Mouse (Mus musculus): Measurements from ENCODE around the gene Gm13698. TPM values are rescaled to one million over a fixed set of nuclear protein-coding genes. Genes with fewer than 3 reads are reported as not detected.
"Not testable (repeated sequence)": the region's sequence is repeated elsewhere in the genome, so short reads cannot be mapped to it uniquely, and the experiment has no call there.

The Gm13698 gene
- polyA plus RNA-seq, 1 experiment from 2014 or later, result not detected

GRCm38 (mm10) chr2:83972823-83973222, 17.3 kb downstream of the Gm13698 start, which contains the start of gene Gm13696:
Gm13696 (plus strand) TSS chr2:83973123.
- ATAC-seq (ENCODE audit: insufficient number of reproducible peaks, insufficient read depth, low FRiP score, low read depth); H3K4me1 ChIP-seq (ENCODE audit: control insufficient read depth in 2 of 2, insufficient read depth in 2 of 2, low read length in 2 of 2); H3K9me3 ChIP-seq (ENCODE audit: control insufficient read depth, low read length); H3K27ac ChIP-seq (replicated peaks in 1 of 2; ENCODE audit: control insufficient read depth in 1 of 2, insufficient read depth in 1 of 2, low read depth in 2 of 2, low read length in 2 of 2); H3K36me3 ChIP-seq (ENCODE audit: control insufficient read depth, insufficient read depth, low read length); H3K4me2 ChIP-seq (ENCODE audit: low read length); H3K27me3 ChIP-seq (ENCODE audit: control insufficient read depth, insufficient read depth, low read length); H3K4me3 ChIP-seq (ENCODE audit: control insufficient read depth in 1 of 2, insufficient read depth in 1 of 2, low read depth in 1 of 2, low read length in 2 of 2); H3K9ac ChIP-seq (ENCODE audit: low read length): not testable (repeated sequence)
- WGBS, result no CpG with 5 or more reads among the region's 6 CpGs

DNA sequence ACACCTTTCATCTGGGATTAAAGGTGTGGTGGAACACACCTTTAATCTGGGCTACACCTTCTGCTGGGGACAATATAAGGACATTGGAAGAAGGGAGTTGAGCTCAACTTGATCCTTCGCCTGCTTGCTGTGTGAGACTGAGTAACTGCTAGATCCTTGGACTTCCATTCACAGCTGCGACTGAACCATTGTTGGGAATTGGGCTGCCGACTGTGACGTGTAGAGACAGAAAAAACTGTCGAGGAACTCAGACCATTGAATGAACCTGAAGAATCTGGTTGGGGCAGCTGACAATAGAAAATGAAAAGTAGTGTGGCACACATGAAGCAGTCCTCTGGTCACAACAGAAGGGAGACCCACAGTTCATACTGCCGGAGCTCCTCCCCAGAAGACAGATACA, 23.1 kb downstream of the Gm13698 start, which contains the start of gene Gm13694:
Gm13694 (plus strand) TSS at position 301 of the 400 bp plus-strand sequence.
- not testable (repeated sequence) for H3K4me2 ChIP-seq (ENCODE audit: low read length); ATAC-seq (ENCODE audit: insufficient number of reproducible peaks, insufficient read depth, low FRiP score, low read depth); H3K9ac ChIP-seq (ENCODE audit: low read length); H3K27me3 ChIP-seq (ENCODE audit: control insufficient read depth, insufficient read depth, low read length); H3K36me3 ChIP-seq (ENCODE audit: control insufficient read depth, insufficient read depth, low read length); H3K4me1 ChIP-seq (ENCODE audit: control insufficient read depth in 2 of 2, insufficient read depth in 2 of 2, low read length in 2 of 2); H3K27ac ChIP-seq (replicated peaks in 1 of 2; ENCODE audit: control insufficient read depth in 1 of 2, insufficient read depth in 1 of 2, low read depth in 2 of 2, low read length in 2 of 2); H3K9me3 ChIP-seq (ENCODE audit: control insufficient read depth, low read length); H3K4me3 ChIP-seq (ENCODE audit: control insufficient read depth in 1 of 2, insufficient read depth in 1 of 2, low read depth in 1 of 2, low read length in 2 of 2)
- no CpG with 5 or more reads among the region's 6 CpGs for WGBS

- not testable (repeated sequence) for ATAC-seq (ENCODE audit: insufficient number of reproducible peaks, insufficient read depth, low FRiP score, low read depth); H3K9ac ChIP-seq (ENCODE audit: low read length)
- no CpG with 5 or more reads among the region's 6 CpGs for WGBS
Observed at GRCm38 (mm10) chr2:83984443-83984842, 28.9 kb downstream of the Gm13698 start, which contains the start of gene Gm13697. Gm13697 (plus strand) TSS chr2:83984743.

GRCm38 (mm10) chr2:83990253-83990652, 34.8 kb downstream of the Gm13698 start, which contains the start of gene Gm13691:
Gm13691 (plus strand) TSS chr2:83990553.
- H3K9me3 ChIP-seq (ENCODE audit: control insufficient read depth, low read length); H3K36me3 ChIP-seq (ENCODE audit: control insufficient read depth, insufficient read depth, low read length); H3K27me3 ChIP-seq (ENCODE audit: control insufficient read depth, insufficient read depth, low read length); H3K4me2 ChIP-seq (ENCODE audit: low read length); H3K27ac ChIP-seq (replicated peaks in 1 of 2; ENCODE audit: control insufficient read depth in 1 of 2, insufficient read depth in 1 of 2, low read depth in 2 of 2, low read length in 2 of 2); H3K9ac ChIP-seq (ENCODE audit: low read length); ATAC-seq (ENCODE audit: insufficient number of reproducible peaks, insufficient read depth, low FRiP score, low read depth); H3K4me1 ChIP-seq (ENCODE audit: control insufficient read depth in 2 of 2, insufficient read depth in 2 of 2, low read length in 2 of 2); H3K4me3 ChIP-seq (ENCODE audit: control insufficient read depth in 1 of 2, insufficient read depth in 1 of 2, low read depth in 1 of 2, low read length in 2 of 2): not testable (repeated sequence)
- no CpG with 5 or more reads among the region's 6 CpGs for WGBS

More at GRCm38 (mm10) chr2:83984443-83984842, 28.9 kb downstream of the Gm13698 start, which contains the start of gene Gm13697:
- H3K27ac ChIP-seq (replicated peaks in 1 of 2; ENCODE audit: control insufficient read depth in 1 of 2, insufficient read depth in 1 of 2, low read depth in 2 of 2, low read length in 2 of 2); H3K36me3 ChIP-seq (ENCODE audit: control insufficient read depth, insufficient read depth, low read length); H3K27me3 ChIP-seq (ENCODE audit: control insufficient read depth, insufficient read depth, low read length); H3K4me1 ChIP-seq (ENCODE audit: control insufficient read depth in 2 of 2, insufficient read depth in 2 of 2, low read length in 2 of 2); H3K9me3 ChIP-seq (ENCODE audit: control insufficient read depth, low read length); H3K4me3 ChIP-seq (ENCODE audit: control insufficient read depth in 1 of 2, insufficient read depth in 1 of 2, low read depth in 1 of 2, low read length in 2 of 2); H3K4me2 ChIP-seq (ENCODE audit: low read length): not testable (repeated sequence)

DNA sequence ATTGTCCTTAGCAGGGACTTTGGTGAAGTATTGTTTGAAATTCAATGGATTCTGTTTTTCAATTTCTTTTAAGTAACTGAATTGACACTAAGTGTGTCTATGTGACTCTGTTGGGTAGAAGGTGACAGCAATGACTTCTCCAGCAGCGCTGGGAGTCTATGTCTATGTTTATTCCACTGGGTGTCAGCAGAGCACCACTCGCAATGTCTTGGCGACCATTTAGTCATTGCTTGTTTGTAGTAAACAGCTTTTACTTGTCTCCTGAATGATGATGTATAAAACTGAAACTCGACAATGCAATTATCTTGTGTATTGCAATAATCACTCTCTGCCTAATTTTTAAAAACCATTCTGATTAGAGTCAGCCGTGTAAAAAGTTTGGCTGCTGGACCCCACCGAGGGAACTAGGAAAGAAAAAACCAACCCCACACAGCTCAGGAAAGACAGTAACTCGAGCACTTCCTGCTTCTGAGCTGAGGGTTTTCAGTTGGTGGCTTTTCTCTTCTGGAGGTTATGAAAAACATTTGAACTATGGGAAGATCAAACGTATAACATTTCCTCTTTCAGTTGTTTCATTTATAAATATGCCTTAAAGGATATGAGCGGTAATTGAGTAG, 38.3 kb downstream of the Gm13698 start:
- H3K4me1 ChIP-seq (ENCODE audit: control insufficient read depth in 2 of 2, insufficient read depth in 2 of 2, low read length in 2 of 2); H3K9ac ChIP-seq (ENCODE audit: low read length); H3K27ac ChIP-seq (replicated peaks in 1 of 2; ENCODE audit: control insufficient read depth in 1 of 2, insufficient read depth in 1 of 2, low read depth in 2 of 2, low read length in 2 of 2); ATAC-seq (ENCODE audit: insufficient number of reproducible peaks, insufficient read depth, low FRiP score, low read depth); H3K36me3 ChIP-seq (ENCODE audit: control insufficient read depth, insufficient read depth, low read length); H3K27me3 ChIP-seq (ENCODE audit: control insufficient read depth, insufficient read depth, low read length); H3K4me3 ChIP-seq (ENCODE audit: control insufficient read depth in 1 of 2, insufficient read depth in 1 of 2, low read depth in 1 of 2, low read length in 2 of 2); H3K9me3 ChIP-seq (ENCODE audit: control insufficient read depth, low read length): not testable (repeated sequence)
- H3K4me2 ChIP-seq (ENCODE audit: low read length), result 0 out of 2 replicates have a peak overlapping the region, but pooled peaks have one; percentile 26
- 36% methylated on average over 7 of the region's 9 CpGs for whole genome bisulfite sequencing

GRCm38 (mm10) chr2:83994526-83994925, 39.0 kb downstream of the Gm13698 start:
- H3K27ac ChIP-seq (replicated peaks in 1 of 2; ENCODE audit: control insufficient read depth in 1 of 2, insufficient read depth in 1 of 2, low read depth in 2 of 2, low read length in 2 of 2); H3K9me3 ChIP-seq (ENCODE audit: control insufficient read depth, low read length); H3K9ac ChIP-seq (ENCODE audit: low read length); H3K4me1 ChIP-seq (ENCODE audit: control insufficient read depth in 2 of 2, insufficient read depth in 2 of 2, low read length in 2 of 2); ATAC-seq (ENCODE audit: insufficient number of reproducible peaks, insufficient read depth, low FRiP score, low read depth); H3K4me2 ChIP-seq (ENCODE audit: low read length); H3K36me3 ChIP-seq (ENCODE audit: control insufficient read depth, insufficient read depth, low read length); H3K4me3 ChIP-seq (ENCODE audit: control insufficient read depth in 1 of 2, insufficient read depth in 1 of 2, low read depth in 1 of 2, low read length in 2 of 2); H3K27me3 ChIP-seq (ENCODE audit: control insufficient read depth, insufficient read depth, low read length): not testable (repeated sequence)
- no CpG with 5 or more reads among the region's 3 CpGs for WGBS

Other genes starting within 250 kb of the Gm13698 start
- gene Itgav, start 231.3 kb upstream of the Gm13698 start, polyA plus RNA-seq (2014; fragmentation: Nextera tagmentation; extraction: Ambion mirVana), result 67.4 and 75.3 TPM in 2 replicates
- 1.9 and 3.6 TPM in 2 replicates for gene Fam171b, start 143.1 kb upstream of the Gm13698 start, polyA plus RNA-seq (2014; fragmentation: Nextera tagmentation; extraction: Ambion mirVana)
- not detected in 2 replicates for gene Zswim2, start 14.5 kb upstream of the Gm13698 start, polyA plus RNA-seq (2014; fragmentation: Nextera tagmentation; extraction: Ambion mirVana)
- not detected in 2 replicates for gene Gm13693, start 5.8 kb downstream of the Gm13698 start, polyA plus RNA-seq (2014; fragmentation: Nextera tagmentation; extraction: Ambion mirVana)
- gene Gm13695, start 11.6 kb downstream of the Gm13698 start, polyA plus RNA-seq (2014; fragmentation: Nextera tagmentation; extraction: Ambion mirVana), result not detected in 2 replicates
- not detected in 2 replicates for gene Gm13696, start 17.4 kb downstream of the Gm13698 start, polyA plus RNA-seq (2014; fragmentation: Nextera tagmentation; extraction: Ambion mirVana)
- gene Gm13694, start 23.2 kb downstream of the Gm13698 start, polyA plus RNA-seq (2014; fragmentation: Nextera tagmentation; extraction: Ambion mirVana), result not detected in 2 replicates
- not detected in 2 replicates for gene Gm13697, start 29.1 kb downstream of the Gm13698 start, polyA plus RNA-seq (2014; fragmentation: Nextera tagmentation; extraction: Ambion mirVana)
- not detected in 2 replicates for gene Gm13691, start 34.9 kb downstream of the Gm13698 start, polyA plus RNA-seq (2014; fragmentation: Nextera tagmentation; extraction: Ambion mirVana)

Data from heart, embryonic 14.5 days (tissue).